Mouse (Mus musculus) gonadal fat pad, adult 2 months (tissue): ENCODE data around the gene Cacna1d. TPM values are rescaled to one million over a fixed set of nuclear protein-coding genes. Genes with fewer than 3 reads are reported as not detected.

Experiments
- DNase-seq: peaks from one replicate; pipeline ENCODE4 v3.0.0-alpha.2; 2012; ENCODE audit warnings: low read depth
- polyA plus RNA-seq: library from polyadenylated mRNA; depleted of rRNA; stranded (reverse); fragments of >200 nt; gene quantifications from 2 replicates; pipeline ENCODE4 v1.2.3, GENCODE M21; 2012

The Cacna1d gene
- polyA plus RNA-seq, 1 experiment = 26.7 TPM

- DNase-seq = no peak
Observed at GRCm38 (mm10) chr14:30371070-30371469, 120.2 kb downstream of the Cacna1d start.

GRCm38 (mm10) chr14:30367074-30367473 is 124.2 kb downstream of the Cacna1d start:
- no peak for DNase-seq

GRCm38 (mm10) chr14:30365866-30366265 is 125.4 kb downstream of the Cacna1d start:
- no peak for DNase-seq

- no peak for DNase-seq
Observed at GRCm38 (mm10) chr14:30363487-30364167, 127.6 kb downstream of the Cacna1d start.

GRCm38 (mm10) chr14:30362370-30362769 is 128.9 kb downstream of the Cacna1d start:
- DNase-seq = no peak

GRCm38 (mm10) chr14:30360478-30360877 is 130.8 kb downstream of the Cacna1d start:
- DNase-seq = no peak

- DNase-seq = no peak
Observed at GRCm38 (mm10) chr14:30360004-30360403, 131.3 kb downstream of the Cacna1d start.

- no peak for DNase-seq
Observed at GRCm38 (mm10) chr14:30358028-30358427, 133.2 kb downstream of the Cacna1d start.

- DNase-seq = no peak
Observed at GRCm38 (mm10) chr14:30356456-30356855, 134.8 kb downstream of the Cacna1d start.

GRCm38 (mm10) chr14:30354761-30355160 is 136.5 kb downstream of the Cacna1d start:
- DNase-seq = no peak

- no peak for DNase-seq
Observed at GRCm38 (mm10) chr14:30354127-30354463, 137.2 kb downstream of the Cacna1d start.

- DNase-seq = no peak
Observed at GRCm38 (mm10) chr14:30353291-30354126, 137.7 kb downstream of the Cacna1d start.

GRCm38 (mm10) chr14:30352951-30353270 is 138.3 kb downstream of the Cacna1d start:
- DNase-seq = no peak

GRCm38 (mm10) chr14:30352061-30352950 is 138.9 kb downstream of the Cacna1d start:
- DNase-seq = no peak

- DNase-seq = no peak
Observed at GRCm38 (mm10) chr14:30350285-30350684, 141.0 kb downstream of the Cacna1d start.

GRCm38 (mm10) chr14:30344948-30345865 is 146.0 kb downstream of the Cacna1d start:
- no peak for DNase-seq

- no peak for DNase-seq
Observed at GRCm38 (mm10) chr14:30343740-30344139, 147.5 kb downstream of the Cacna1d start.

- DNase-seq = no peak
Observed at GRCm38 (mm10) chr14:30341825-30342590, 149.2 kb downstream of the Cacna1d start.

GRCm38 (mm10) chr14:30340140-30340539 is 151.1 kb downstream of the Cacna1d start:
- DNase-seq = no peak

- no peak for DNase-seq
Observed at GRCm38 (mm10) chr14:30331856-30332255, 159.4 kb downstream of the Cacna1d start.
